Mouse (Mus musculus) embryonic fibroblast, embryonic 13.5 days (primary cell): ENCODE data around the gene H2al1f. TPM values are rescaled to one million over a fixed set of nuclear protein-coding genes. Genes with fewer than 3 reads are reported as not detected.
"Not testable (repeated sequence)": the region's sequence is repeated elsewhere in the genome, so short reads cannot be mapped to it uniquely, and the experiment has no call there.

ENCODE experiments used
- H3K27ac ChIP-seq: 2 replicates; pipeline ENCODE4 v1.5.1; 2012; ENCODE audit warnings: low read length, control low read depth, inconsistent platforms; ENCODE audit not compliant: insufficient read depth
- H3K4me1 ChIP-seq: 2 replicates; pipeline ENCODE4 v1.6.1; 2011; ENCODE audit warnings: low read length; ENCODE audit not compliant: control insufficient read depth, insufficient read depth
- H3K4me3 ChIP-seq: 2 replicates; pipeline ENCODE4 v1.5.1; 2011; ENCODE audit warnings: mild to moderate bottlenecking, control low read depth, low read length; ENCODE audit not compliant: insufficient read depth
- CTCF ChIP-seq: IDR thresholded peaks from 2 replicates; pipeline ENCODE4 v1.5.1; 2011; ENCODE audit warnings: mild to moderate bottlenecking, control low read depth, low read length, moderate library complexity, borderline replicate concordance; ENCODE audit not compliant: insufficient read depth
- POLR2A ChIP-seq: IDR thresholded peaks from 2 replicates; pipeline ENCODE4 v1.6.1; 2011; ENCODE audit warnings: low read depth, mild to moderate bottlenecking, control low read depth, low read length, moderate library complexity
- polyA plus RNA-seq: library from polyadenylated mRNA; stranded (reverse); fragments of >200 nt; gene quantifications from 2 replicates; pipeline ENCODE4 v1.2.4, GENCODE M21; 2011; ENCODE audit warnings: low read depth; ENCODE audit not compliant: missing spikeins, insufficient read length

Gene H2al1f
- not detected in 2 replicates for polyA plus RNA-seq

DNA sequence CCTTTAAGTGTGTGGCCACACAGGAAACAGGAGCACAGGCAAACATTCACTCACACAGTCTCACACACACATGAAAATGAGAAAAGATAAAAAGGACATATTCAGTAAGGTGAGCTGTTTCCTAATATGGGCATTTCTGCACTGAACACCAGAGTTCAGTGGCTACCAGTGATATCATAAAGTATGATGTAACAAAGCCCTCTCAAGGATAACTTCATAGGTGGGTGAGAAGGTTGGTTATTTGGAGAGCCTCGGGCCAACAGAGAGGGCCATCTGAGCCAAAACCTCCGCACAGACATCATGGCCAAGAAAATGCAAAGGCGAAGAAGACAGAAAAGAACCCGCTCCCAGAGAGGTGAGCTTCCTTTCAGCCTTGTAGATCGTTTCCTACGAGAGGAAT lies at the start of gene H2al1f:
H2al1f (plus strand) TSS at position 301 of the 400 bp plus-strand sequence.
- H3K4me3 ChIP-seq, H3K27ac ChIP-seq, H3K4me1 ChIP-seq: not testable (repeated sequence)

DNA sequence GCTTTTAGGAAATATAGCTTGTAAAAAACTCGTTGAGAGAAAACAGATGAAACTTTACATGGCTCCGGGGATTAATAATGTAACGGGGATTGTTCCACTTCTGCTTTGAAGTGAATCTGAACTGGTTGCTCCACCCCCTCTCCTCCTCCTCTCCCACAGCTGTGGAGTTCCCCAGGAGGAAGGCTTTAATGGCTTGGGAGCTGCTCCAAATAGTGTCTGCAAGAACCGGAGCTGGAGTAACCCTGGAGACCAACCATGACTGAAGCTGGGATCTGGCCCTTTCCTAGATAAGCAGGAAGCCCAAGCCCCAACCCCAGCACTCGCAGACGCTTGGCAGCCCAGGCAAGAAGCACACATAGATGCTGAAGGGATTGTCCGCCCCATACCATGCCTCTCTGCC lies 47.2 kb upstream of the H2al1f start:
- no peak for TF ChIP-seq CTCF

DNA sequence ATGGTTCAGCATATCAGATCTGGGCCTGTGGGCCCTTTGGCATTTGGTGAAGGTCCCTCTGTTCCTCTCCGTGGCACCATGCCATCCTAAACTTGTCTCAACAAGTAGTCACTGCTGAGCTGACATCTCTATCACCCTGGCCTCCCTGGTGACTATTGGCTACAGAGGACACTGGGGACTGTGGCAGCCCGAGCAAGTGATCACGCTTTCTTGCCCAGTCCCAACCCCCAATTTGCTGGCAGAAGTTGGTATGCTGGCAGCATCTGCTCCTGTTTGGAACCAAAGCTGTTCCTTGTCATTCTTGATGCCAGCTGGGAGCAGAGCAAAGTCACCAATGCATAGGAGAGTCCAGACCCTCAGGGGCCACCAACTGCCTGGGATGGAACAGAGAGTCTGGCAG lies 45.9 kb upstream of the H2al1f start:
- Histone ChIP-seq H3K27ac (no peak overlapping the region), H3K4me1 (no peaks in the 10 kb centered on the region; the same call in 1 of the 2 replicates), H3K4me3 (no peak overlapping the region)
- TF ChIP-seq CTCF (no peak), POLR2A (no peak)

More for the DNA sequence above, 47.2 kb upstream of the H2al1f start:
- Histone ChIP-seq H3K27ac (no peak overlapping the region), H3K4me1 (no peaks in the 10 kb centered on the region; the same call in 1 of the 2 replicates), H3K4me3 (no peak overlapping the region)

DNA sequence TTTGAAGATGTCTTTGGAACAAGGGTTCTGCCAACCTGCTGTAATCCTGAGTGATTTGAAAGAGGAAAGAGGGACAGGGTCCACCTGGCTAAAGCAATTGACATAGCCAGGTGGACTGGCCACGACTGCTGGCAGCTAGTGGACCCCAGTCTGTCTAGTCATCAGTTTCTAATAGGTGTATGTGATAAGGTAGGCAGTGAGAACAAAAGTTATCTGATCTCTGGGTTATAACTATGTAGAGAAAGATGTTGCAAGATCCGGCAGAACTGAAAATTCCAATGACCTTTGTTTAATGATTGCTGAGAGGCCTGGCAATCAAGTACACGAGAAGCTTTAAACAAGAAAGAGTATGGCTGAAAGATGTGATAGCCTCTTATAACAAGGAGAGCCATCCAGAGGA lies 41.8 kb upstream of the H2al1f start:
- Histone ChIP-seq H3K4me1 (no peaks in the 10 kb centered on the region), H3K4me3 (no peak overlapping the region), H3K27ac (no peak overlapping the region)
- no peak for TF ChIP-seq POLR2A
- no peak for TF ChIP-seq CTCF

DNA sequence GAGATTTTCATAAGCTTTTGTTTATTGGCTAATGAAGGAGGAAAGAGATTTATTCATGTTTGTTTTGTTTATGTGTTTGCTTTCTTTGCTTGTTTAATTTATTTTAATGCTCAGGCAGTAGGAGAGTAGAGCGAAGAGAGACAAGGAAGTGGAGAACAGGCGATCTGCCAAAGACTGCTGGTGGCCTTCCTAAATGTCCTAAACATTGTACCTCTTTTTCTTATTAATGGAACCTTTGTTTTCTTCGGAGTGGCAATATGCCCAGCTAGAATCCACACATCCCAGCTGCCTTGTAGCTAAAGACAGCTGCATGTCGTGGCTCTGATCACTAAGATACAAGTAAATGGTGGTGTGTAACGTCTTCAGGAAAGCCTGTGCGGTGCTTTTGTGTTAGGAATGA lies 37.9 kb upstream of the H2al1f start:
- TF ChIP-seq POLR2A = no peak
- no peak for TF ChIP-seq CTCF
- H3K27ac ChIP-seq = no peak overlapping the region
- H3K4me3 ChIP-seq = no peak overlapping the region
- no peaks in the 10 kb centered on the region for H3K4me1 ChIP-seq

DNA sequence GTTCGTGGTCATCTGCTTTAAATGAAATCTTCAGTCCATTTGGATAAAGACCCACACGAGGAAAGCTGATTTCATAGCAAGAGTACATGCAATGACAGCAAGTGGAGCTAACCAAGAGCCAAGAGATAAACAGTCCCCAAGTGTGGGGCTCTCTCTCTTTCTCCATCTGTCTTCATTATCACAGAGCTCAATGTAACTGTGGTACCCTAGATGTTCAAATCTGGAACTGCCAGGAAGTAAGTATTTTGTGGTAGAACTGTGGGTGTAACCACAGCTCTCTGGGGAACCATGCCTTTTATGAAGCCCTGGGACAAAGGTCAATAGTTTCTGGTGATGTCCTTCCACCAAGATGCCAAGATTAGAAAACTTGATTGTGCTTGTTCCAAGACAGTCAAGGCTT lies 34.2 kb upstream of the H2al1f start:
- no peak overlapping the region for H3K27ac ChIP-seq
- TF ChIP-seq POLR2A = no peak
- TF ChIP-seq CTCF = no peak
- H3K4me3 ChIP-seq = no peak overlapping the region
- no peaks in the 10 kb centered on the region for H3K4me1 ChIP-seq

DNA sequence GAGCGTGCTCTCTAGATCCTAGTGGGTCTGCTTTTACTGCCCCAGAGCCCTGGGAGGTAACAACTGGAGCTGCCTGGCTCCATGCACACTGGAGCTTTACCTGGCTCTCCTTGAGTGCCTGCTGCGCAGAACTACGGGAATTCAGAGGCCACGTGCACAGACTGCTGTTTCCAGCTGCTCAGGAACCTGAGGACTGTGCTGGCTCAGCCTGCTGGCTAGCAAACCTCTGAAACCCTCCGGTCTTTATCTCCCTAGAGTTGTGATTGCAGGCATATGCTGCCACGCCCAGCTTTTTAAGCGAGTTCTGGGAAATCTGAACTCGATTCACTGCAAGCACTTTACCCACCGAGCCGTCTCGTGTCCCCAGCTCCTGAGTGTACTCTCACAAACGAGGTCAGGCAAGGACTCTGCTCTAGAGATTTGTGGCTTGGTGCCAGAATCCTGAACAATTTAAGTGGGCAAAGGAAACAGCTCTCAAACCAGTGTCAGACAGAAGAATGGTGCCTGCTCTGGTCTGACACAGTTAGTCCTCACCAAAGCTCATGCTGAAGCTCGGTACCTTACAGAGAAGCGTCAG lies 26.6 kb upstream of the H2al1f start:
- Histone ChIP-seq H3K4me1 (no peaks in the 10 kb centered on the region), H3K4me3 (no peak overlapping the region), H3K27ac (no peak overlapping the region)
- no peak for TF ChIP-seq POLR2A
- no peak for TF ChIP-seq CTCF

DNA sequence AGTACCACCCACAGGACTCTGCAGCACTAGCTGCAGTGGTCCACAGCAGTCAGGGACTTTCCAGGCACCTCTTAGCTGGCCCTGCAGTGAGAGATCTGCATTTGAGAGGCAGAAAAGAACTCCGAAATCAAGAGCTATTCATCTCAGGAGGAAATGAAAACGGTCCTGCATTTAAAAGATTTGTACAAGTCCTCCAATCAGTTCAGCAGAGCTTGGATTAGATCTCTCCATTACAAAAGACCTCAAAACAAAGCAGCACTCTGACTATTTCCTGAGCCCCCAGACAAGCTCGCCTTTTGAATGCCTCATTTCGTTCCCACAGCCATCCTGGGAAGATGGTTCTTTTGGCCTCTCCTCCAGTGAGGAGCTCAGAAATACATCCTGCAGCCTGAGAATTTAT lies 25.7 kb upstream of the H2al1f start:
- TF ChIP-seq POLR2A (no peak), CTCF (no peak)
- Histone ChIP-seq H3K4me3 (no peak overlapping the region), H3K27ac (no peak overlapping the region), H3K4me1 (no peaks in the 10 kb centered on the region)

DNA sequence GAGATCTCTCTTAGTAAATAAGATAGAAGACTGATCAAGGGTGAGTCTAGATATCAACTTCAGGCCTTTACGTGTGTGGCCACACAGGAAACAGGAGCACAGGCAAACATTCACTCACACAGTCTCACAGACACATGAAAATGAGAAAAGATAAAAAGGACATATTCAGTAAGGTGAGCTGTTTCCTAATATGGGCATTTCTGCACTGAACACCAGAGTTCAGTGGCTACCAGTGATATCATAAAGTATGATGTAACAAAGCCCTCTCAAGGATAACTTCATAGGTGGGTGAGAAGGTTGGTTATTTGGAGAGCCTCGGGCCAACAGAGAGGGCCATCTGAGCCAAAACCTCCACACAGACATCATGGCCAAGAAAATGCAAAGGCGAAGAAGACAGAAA lies 16.0 kb upstream of the H2al1f start, which contains the start of gene H2al1a:
H2al1a (plus strand) TSS at position 301 of the 400 bp plus-strand sequence.
- H3K4me1 ChIP-seq, H3K4me3 ChIP-seq, H3K27ac ChIP-seq: not testable (repeated sequence)

DNA sequence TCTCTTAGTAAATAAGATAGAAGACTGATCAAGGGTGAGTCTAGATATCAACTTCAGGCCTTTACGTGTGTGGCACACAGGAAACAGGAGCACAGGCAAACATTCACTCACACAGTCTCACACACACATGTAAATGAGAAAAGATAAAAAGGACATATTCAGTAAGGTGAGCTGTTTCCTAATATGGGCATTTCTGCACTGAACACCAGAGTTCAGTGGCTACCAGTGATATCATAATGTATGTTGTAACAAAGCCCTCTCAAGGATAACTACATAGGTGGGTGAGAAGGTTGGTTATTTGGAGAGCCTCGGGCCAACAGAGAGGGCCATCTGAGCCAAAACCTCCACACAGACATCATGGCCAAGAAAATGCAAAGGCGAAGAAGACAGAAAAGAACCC lies 12.8 kb upstream of the H2al1f start, which contains the start of gene H2al1b:
H2al1b (plus strand) TSS at position 301 of the 400 bp plus-strand sequence.
- H3K4me1 ChIP-seq, H3K4me3 ChIP-seq, H3K27ac ChIP-seq: not testable (repeated sequence)

DNA sequence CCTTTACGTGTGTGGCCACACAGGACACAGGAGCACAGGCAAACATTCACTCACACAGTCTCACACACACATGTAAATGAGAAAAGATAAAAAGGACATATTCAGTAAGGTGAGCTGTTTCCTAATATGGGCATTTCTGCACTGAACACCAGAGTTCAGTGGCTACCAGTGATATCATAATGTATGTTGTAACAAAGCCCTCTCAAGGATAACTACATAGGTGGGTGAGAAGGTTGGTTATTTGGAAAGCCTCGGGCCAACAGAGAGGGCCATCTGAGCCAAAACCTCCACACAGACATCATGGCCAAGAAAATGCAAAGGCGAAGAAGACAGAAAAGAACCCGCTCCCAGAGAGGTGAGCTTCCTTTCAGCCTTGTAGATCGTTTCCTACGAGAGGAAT lies 9.6 kb upstream of the H2al1f start, which contains the start of gene H2al1c:
H2al1c (plus strand) TSS at position 301 of the 400 bp plus-strand sequence.
- H3K27ac ChIP-seq, H3K4me1 ChIP-seq, H3K4me3 ChIP-seq: not testable (repeated sequence)

DNA sequence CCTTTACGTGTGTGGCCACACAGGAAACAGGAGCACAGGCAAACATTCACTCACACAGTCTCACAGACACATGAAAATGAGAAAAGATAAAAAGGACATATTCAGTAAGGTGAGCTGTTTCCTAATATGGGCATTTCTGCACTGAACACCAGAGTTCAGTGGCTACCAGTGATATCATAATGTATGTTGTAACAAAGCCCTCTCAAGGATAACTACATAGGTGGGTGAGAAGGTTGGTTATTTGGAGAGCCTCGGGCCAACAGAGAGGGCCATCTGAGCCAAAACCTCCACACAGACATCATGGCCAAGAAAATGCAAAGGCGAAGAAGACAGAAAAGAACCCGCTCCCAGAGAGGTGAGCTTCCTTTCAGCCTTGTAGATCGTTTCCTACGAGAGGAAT lies 6.4 kb upstream of the H2al1f start, which contains the start of gene H2al1d:
H2al1d (plus strand) TSS at position 301 of the 400 bp plus-strand sequence.
- H3K4me3 ChIP-seq, H3K27ac ChIP-seq, H3K4me1 ChIP-seq: not testable (repeated sequence)

DNA sequence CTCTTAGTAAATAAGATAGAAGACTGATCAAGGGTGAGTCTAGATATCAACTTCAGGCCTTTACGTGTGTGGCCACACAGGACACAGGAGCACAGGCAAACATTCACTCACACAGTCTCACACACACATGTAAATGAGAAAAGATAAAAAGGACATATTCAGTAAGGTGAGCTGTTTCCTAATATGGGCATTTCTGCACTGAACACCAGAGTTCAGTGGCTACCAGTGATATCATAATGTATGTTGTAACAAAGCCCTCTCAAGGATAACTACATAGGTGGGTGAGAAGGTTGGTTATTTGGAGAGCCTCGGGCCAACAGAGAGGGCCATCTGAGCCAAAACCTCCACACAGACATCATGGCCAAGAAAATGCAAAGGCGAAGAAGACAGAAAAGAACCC lies 3.3 kb upstream of the H2al1f start, which contains the start of gene H2al1e:
H2al1e (plus strand) TSS at position 301 of the 400 bp plus-strand sequence.
- not testable (repeated sequence) for H3K4me3 ChIP-seq, H3K27ac ChIP-seq, H3K4me1 ChIP-seq

DNA sequence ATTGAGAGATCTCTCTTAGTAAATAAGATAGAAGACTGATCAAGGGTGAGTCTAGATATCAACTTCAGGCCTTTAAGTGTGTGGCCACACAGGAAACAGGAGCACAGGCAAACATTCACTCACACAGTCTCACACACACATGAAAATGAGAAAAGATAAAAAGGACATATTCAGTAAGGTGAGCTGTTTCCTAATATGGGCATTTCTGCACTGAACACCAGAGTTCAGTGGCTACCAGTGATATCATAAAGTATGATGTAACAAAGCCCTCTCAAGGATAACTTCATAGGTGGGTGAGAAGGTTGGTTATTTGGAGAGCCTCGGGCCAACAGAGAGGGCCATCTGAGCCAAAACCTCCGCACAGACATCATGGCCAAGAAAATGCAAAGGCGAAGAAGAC lies 3.0 kb downstream of the H2al1f start, which contains the start of gene H2al1g:
H2al1g (plus strand) TSS at position 301 of the 400 bp plus-strand sequence.
- H3K27ac ChIP-seq = not testable (repeated sequence)

DNA sequence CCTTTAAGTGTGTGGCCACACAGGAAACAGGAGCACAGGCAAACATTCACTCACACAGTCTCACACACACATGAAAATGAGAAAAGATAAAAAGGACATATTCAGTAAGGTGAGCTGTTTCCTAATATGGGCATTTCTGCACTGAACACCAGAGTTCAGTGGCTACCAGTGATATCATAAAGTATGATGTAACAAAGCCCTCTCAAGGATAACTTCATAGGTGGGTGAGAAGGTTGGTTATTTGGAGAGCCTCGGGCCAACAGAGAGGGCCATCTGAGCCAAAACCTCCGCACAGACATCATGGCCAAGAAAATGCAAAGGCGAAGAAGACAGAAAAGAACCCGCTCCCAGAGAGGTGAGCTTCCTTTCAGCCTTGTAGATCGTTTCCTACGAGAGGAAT lies 6.2 kb downstream of the H2al1f start, which contains the start of gene H2al1h:
H2al1h (plus strand) TSS at position 301 of the 400 bp plus-strand sequence.
- H3K4me3 ChIP-seq, H3K4me1 ChIP-seq, H3K27ac ChIP-seq: not testable (repeated sequence)

More for the DNA sequence above, 3.0 kb downstream of the H2al1f start, which contains the start of gene H2al1g:
- H3K4me1 ChIP-seq, H3K4me3 ChIP-seq: not testable (repeated sequence)
